Mouse (Mus musculus) hindbrain, embryonic 16.5 days (tissue): ENCODE data around the gene Mfsd12. TPM values are rescaled to one million over a fixed set of nuclear protein-coding genes. Genes with fewer than 3 reads are reported as not detected.

Source experiments
- ATAC-seq: fragments of 200-750 bp; cut with Nextera tagmentation; 2 replicates; pipeline ENCODE4 v1.8.0; 2017; ENCODE audit warnings: moderate TSS enrichment, moderate library complexity
- H3K27ac ChIP-seq: fragments of 300-500 bp; sonication (generic); 2 replicates; pipeline ENCODE4 v1.5.1; 2014; ENCODE audit warnings: low read depth, mild to moderate bottlenecking, control low read depth, low read length, moderate library complexity
- H3K27me3 ChIP-seq: fragments of 300-500 bp; sonication (generic); replicated peaks from 2 replicates; pipeline ENCODE4 v1.6.1; 2014; ENCODE audit warnings: low read length; ENCODE audit not compliant: control insufficient read depth, insufficient read depth
- H3K36me3 ChIP-seq: fragments of 300-500 bp; sonication (generic); 2 replicates; pipeline ENCODE4 v1.6.1; 2014; ENCODE audit warnings: mild to moderate bottlenecking, low read length, moderate library complexity, mixed read lengths; ENCODE audit not compliant: control insufficient read depth, insufficient read depth
- H3K4me1 ChIP-seq: fragments of 300-500 bp; sonication (generic); 2 replicates; pipeline ENCODE4 v1.6.1; 2014; ENCODE audit warnings: low read depth, low read length; ENCODE audit not compliant: control insufficient read depth, insufficient read depth
- H3K4me2 ChIP-seq: fragments of 300-500 bp; sonication (generic); 2 replicates; pipeline ENCODE4 v1.6.1; 2014; ENCODE audit warnings: mild to moderate bottlenecking, low read length, control low read depth, moderate library complexity
- H3K4me3 ChIP-seq: fragments of 300-500 bp; sonication (generic); 2 replicates; pipeline ENCODE4 v1.5.1; 2014; ENCODE audit warnings: mild to moderate bottlenecking, low read length, control low read depth, moderate library complexity
- H3K9ac ChIP-seq: fragments of 300-500 bp; sonication (generic); 2 replicates; pipeline ENCODE4 v1.6.1; 2014; ENCODE audit warnings: low read depth, mild to moderate bottlenecking, control low read depth, low read length, moderate library complexity
- H3K9me3 ChIP-seq: fragments of 300-500 bp; sonication (generic); 2 replicates; pipeline ENCODE4 v1.6.1; 2014; ENCODE audit warnings: mild to moderate bottlenecking, low read length, moderate library complexity; ENCODE audit not compliant: control insufficient read depth
- WGBS: fragments of 180-500 bp; shearing (Covaris S2); extraction: QIAGEN DNeasy Blood & Tissue Kit; methylation state at CpG from one replicate; pipeline ENCODE4 v1.1.7; 2014; 5-methylcytosine and 5-hydroxymethylcytosine counted together
- microRNA-seq: library from miRNA; unstranded; fragments of <30 nt; microRNA quantifications from one replicate; pipeline ENCODE4, GENCODE M21; 2017
- polyA plus RNA-seq: library from polyadenylated mRNA; unstranded; fragments of >200 nt; fragmentation: Nextera tagmentation; extraction: Ambion mirVana; gene quantifications from 2 replicates; pipeline ENCODE4 v1.2.1, GENCODE M21; 2015

Mfsd12 gene
- polyA plus RNA-seq, 1 experiment from 2014 or later = 17.5 TPM

DNA sequence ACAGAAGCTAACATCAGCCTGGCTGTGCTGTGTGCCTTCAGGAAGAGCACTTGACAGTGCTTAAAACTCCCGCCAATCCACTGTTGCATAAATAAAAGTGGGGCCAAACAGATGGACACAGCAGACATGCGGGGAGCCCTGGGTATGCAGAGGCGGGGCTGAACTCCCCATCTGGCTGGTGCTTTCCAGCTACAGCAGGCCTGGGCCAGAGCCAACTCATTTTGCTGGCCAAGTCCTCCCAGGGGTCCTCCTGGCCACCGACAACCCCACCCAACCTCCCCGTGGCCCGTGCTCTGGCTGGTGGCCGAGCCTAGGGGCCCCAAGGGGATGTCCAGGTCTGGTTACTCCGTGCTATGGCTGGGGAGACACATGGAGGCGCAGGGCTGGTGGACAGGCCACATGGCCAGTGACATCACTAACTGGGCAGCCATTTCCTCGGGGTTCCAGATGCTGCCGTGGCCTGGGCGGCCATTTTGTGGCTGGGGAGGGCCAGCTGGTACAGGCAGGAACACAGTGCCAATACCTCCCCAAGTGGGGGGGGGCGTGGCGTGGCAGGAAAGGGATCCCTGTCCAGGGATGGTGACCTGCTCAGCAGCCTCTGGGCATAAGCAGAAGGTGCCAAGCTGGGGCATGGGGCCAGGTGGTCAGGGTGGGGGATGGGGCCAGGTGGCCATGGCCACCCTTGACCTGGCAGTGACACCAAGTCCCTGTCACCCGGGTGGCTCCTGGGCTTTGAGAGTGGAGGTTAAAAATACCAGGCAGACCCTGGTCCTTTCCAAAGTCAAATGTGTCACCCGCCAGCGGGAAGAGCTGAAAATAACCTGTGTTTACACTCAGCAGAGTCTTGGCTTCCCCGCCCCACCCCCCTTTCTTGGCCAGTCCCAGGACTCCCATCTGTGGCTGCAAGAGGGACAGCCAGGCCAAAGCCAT lies 54.4 kb downstream of the Mfsd12 start:
- Histone ChIP-seq H3K27ac (peak overlapping the region; percentile 81), H3K9me3 (no peaks in the 10 kb centered on the region), H3K4me2 (peak overlapping the region; percentile 15; the same call in 1 of the 2 replicates), H3K9ac (peak overlapping the region; percentile 43; the same call in 1 of the 2 replicates), H3K27me3 (peaks cover 3% of the 10 kb centered on the region; the same call in 1 of the 2 replicates), H3K36me3 (peaks cover 4% of the 10 kb centered on the region), H3K4me1 (peaks cover 54% of the 10 kb centered on the region), H3K4me3 (no peak overlapping the region)
- peak; percentile 18; the same call in 1 of the 2 replicates for ATAC-seq
- WGBS = 37% methylated on average over 18 of the region's 18 CpGs

DNA sequence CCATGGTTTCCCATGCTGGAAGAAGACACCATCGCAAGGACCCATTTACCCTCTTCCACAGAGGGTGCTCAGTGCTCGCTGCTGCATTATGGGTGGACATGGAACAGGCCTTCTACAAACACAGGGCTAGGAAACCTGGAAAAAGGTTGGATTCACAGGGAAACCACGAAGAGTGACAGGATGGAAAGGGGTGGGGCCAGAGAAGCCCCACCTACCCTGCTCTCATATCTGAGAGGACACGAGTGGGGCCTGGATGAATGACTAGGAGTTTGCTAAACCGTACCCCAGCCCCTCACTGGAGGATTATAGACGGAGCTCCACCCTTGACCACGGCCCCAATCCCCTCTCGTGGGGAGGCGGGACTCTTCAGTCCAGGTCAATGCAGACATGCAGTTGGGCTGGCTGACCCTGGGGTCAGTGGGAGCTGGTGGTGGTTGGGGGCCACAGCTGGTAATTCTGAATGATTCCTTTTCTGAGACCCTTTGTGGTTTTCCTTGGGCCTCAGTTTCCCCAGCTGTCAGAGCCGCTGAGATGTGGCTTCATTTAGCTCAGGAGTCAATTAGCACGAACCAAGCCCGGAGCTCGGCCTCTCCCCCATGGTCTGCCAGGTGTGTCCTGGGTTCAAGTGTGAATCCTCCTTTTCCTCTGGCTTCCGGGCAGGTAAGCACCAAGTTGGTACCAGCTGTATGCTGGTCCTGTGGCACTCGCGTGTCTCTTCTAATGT lies 55.5 kb downstream of the Mfsd12 start:
- Histone ChIP-seq H3K36me3 (no peaks in the 10 kb centered on the region; the same call in 1 of the 2 replicates), H3K9me3 (no peaks in the 10 kb centered on the region), H3K27me3 (peaks cover 3% of the 10 kb centered on the region; the same call in 1 of the 2 replicates), H3K4me3 (no peak overlapping the region), H3K9ac (no peak overlapping the region), H3K27ac (peak overlapping the region; percentile 81; the same call in 1 of the 2 replicates), H3K4me1 (peaks cover 55% of the 10 kb centered on the region), H3K4me2 (no peak overlapping the region)
- no peak for ATAC-seq
- 74% methylated on average over 16 of the region's 16 CpGs for WGBS

- H3K36me3 ChIP-seq = no peaks in the 10 kb centered on the region
- no peak overlapping the region for H3K4me3 ChIP-seq
- H3K9me3 ChIP-seq = no peaks in the 10 kb centered on the region
- H3K9ac ChIP-seq = peak overlapping the region; percentile 31
- peaks cover 57% of the 10 kb centered on the region for H3K4me1 ChIP-seq
- 30% methylated on average over 26 of the region's 26 CpGs for WGBS
- H3K27me3 ChIP-seq = peaks cover 3% of the 10 kb centered on the region; the same call in 1 of the 2 replicates
- peak overlapping the region; percentile 23; the same call in 1 of the 2 replicates for H3K27ac ChIP-seq
- ATAC-seq = no peak
- H3K4me2 ChIP-seq = peak overlapping the region; percentile 34
Measured at GRCm38 (mm10) chr10:81413310-81414261, 56.3 kb downstream of the Mfsd12 start.

GRCm38 (mm10) chr10:81414682-81415081 lies 57.4 kb downstream of the Mfsd12 start:
- Histone ChIP-seq H3K27me3 (no peaks in the 10 kb centered on the region), H3K9ac (no peak overlapping the region), H3K27ac (no peak overlapping the region), H3K4me2 (no peak overlapping the region), H3K4me1 (peaks cover 60% of the 10 kb centered on the region), H3K9me3 (no peaks in the 10 kb centered on the region), H3K4me3 (no peak overlapping the region), H3K36me3 (no peaks in the 10 kb centered on the region)
- no peak for ATAC-seq

GRCm38 (mm10) chr10:81415146-81415545 lies 57.9 kb downstream of the Mfsd12 start:
- Histone ChIP-seq H3K4me3 (no peak overlapping the region), H3K4me1 (peaks cover 60% of the 10 kb centered on the region), H3K4me2 (no peak overlapping the region), H3K27me3 (no peaks in the 10 kb centered on the region), H3K9me3 (no peaks in the 10 kb centered on the region), H3K9ac (no peak overlapping the region), H3K27ac (no peak overlapping the region), H3K36me3 (0 out of 2 replicates have a peak, but pooled peaks cover 3% of the 10 kb centered on the region)
- WGBS = 82% methylated on average over 5 of the region's 5 CpGs
- ATAC-seq = no peak

Small RNA genes lying within 50 kb of the gene (microRNA-seq; reads per million reads assigned to microRNA genes)
- gene Mir6913 = not detected

Other genes starting within 250 kb of the Mfsd12 start
- 13.3 and 13.6 TPM in 2 replicates for gene Zbtb7a, start 222.3 kb upstream of the Mfsd12 start, polyA plus RNA-seq
- 47.1 and 56.9 TPM in 2 replicates for gene Pias4, start 189.6 kb upstream of the Mfsd12 start, polyA plus RNA-seq
- gene Eef2, start 180.9 kb upstream of the Mfsd12 start, polyA plus RNA-seq = 525 and 551 TPM in 2 replicates
- gene Dapk3, start 174.5 kb upstream of the Mfsd12 start, polyA plus RNA-seq = 49.0 and 58.7 TPM in 2 replicates
- not detected in 2 replicates for gene 4930442H23Rik, start 173.6 kb upstream of the Mfsd12 start, polyA plus RNA-seq
- 0.09 and 0.24 TPM in 2 replicates for gene Nmrk2, start 155.4 kb upstream of the Mfsd12 start, polyA plus RNA-seq
- gene Atcay, start 126.7 kb upstream of the Mfsd12 start, polyA plus RNA-seq = 85.0 and 85.6 TPM in 2 replicates
- 23.8 and 28.7 TPM in 2 replicates for gene Zfr2, start 124.3 kb upstream of the Mfsd12 start, polyA plus RNA-seq
- 60.4 and 72.8 TPM in 2 replicates for gene Matk, start 104.6 kb upstream of the Mfsd12 start, polyA plus RNA-seq
- gene Mrpl54, start 90.6 kb upstream of the Mfsd12 start, polyA plus RNA-seq = 126 and 137 TPM in 2 replicates
- gene Apba3, start 90.5 kb upstream of the Mfsd12 start, polyA plus RNA-seq = 39.2 and 41.8 TPM in 2 replicates
- gene Tjp3, start 65.9 kb upstream of the Mfsd12 start, polyA plus RNA-seq = 5.3 and 6.4 TPM in 2 replicates
- 128 and 144 TPM in 2 replicates for gene Pip5k1c, start 64.5 kb upstream of the Mfsd12 start, polyA plus RNA-seq
- 26.3 and 30.6 TPM in 2 replicates for gene Cactin, start 36.4 kb upstream of the Mfsd12 start, polyA plus RNA-seq
- gene Tbxa2r, start 28.8 kb upstream of the Mfsd12 start, polyA plus RNA-seq = 5.4 and 6.3 TPM in 2 replicates
- gene Gipc3, start 14.2 kb upstream of the Mfsd12 start, polyA plus RNA-seq = not detected in 2 replicates
- gene Hmg20b, start 7.0 kb upstream of the Mfsd12 start, polyA plus RNA-seq = 31.7 TPM in 2 replicates
- gene 4930404N11Rik, start 8.3 kb downstream of the Mfsd12 start, polyA plus RNA-seq = 0.49 and 1.1 TPM in 2 replicates
- 149 and 156 TPM in 2 replicates for gene Fzr1, start 21.0 kb downstream of the Mfsd12 start, polyA plus RNA-seq
- gene Dohh, start 26.9 kb downstream of the Mfsd12 start, polyA plus RNA-seq = 99.8 and 108 TPM in 2 replicates
- 7.9 and 9.4 TPM in 2 replicates for gene Gm48551, start 27.0 kb downstream of the Mfsd12 start, polyA plus RNA-seq
- 1.5 and 2.2 TPM in 2 replicates for gene Gm48552, start 31.5 kb downstream of the Mfsd12 start, polyA plus RNA-seq
- 1.6 and 2.3 TPM in 2 replicates for gene Smim24, start 35.6 kb downstream of the Mfsd12 start, polyA plus RNA-seq
- gene Nfic, start 98.1 kb downstream of the Mfsd12 start, polyA plus RNA-seq = 24.5 and 34.5 TPM in 2 replicates
- gene Celf5, start 125.2 kb downstream of the Mfsd12 start, polyA plus RNA-seq = 60.1 and 63.6 TPM in 2 replicates
- gene Ncln, start 138.9 kb downstream of the Mfsd12 start, polyA plus RNA-seq = 68.9 and 82.7 TPM in 2 replicates
- gene S1pr4, start 142.6 kb downstream of the Mfsd12 start, polyA plus RNA-seq = 0.65 and 0.79 TPM in 2 replicates
- gene Gna15, start 166.7 kb downstream of the Mfsd12 start, polyA plus RNA-seq = 0.81 and 1.1 TPM in 2 replicates
- 96.0 and 104 TPM in 2 replicates for gene Gna11, start 187.7 kb downstream of the Mfsd12 start, polyA plus RNA-seq
- 457 and 712 TPM in 2 replicates for gene Aes, start 202.0 kb downstream of the Mfsd12 start, polyA plus RNA-seq
- 40.9 and 50.2 TPM in 2 replicates for gene Tle2, start 217.1 kb downstream of the Mfsd12 start, polyA plus RNA-seq
- gene Tle6, start 243.6 kb downstream of the Mfsd12 start, polyA plus RNA-seq = 9.0 and 9.2 TPM in 2 replicates
- gene BC025920, start 248.8 kb downstream of the Mfsd12 start, polyA plus RNA-seq = 1.6 and 2.3 TPM in 2 replicates